Comparison of ENCODE assay signal across 8 mouse cellular contexts in genomic region chr9:21926784-21927183, GRCm38 (mm10). TPM values are rescaled to one million over a fixed set of nuclear protein-coding genes. Genes with fewer than 3 reads are reported as not detected.
A peak's percentile ranks its signal among the peaks of the same experiment; 100 is the strongest.
DNase-seq lines count a peak whose midpoint lies in the region; ATAC-seq and TF ChIP-seq lines count a peak whose summit lies in the region.

No protein-coding gene starts in this region.

- peaks cover 5% of the 10 kb centered on the region for H3K27me3 ChIP-seq in erythroblast, embryonic 14.5 days (ENCODE audit: control insufficient read depth)
- H3K27me3 ChIP-seq in hindbrain, embryonic 11.5 days (ENCODE audit: control insufficient read depth, insufficient read depth, low read length), result no peaks in the 10 kb centered on the region
- no peaks in the 10 kb centered on the region for H3K27me3 ChIP-seq in lung, postnatal 0 days (replicated peaks; ENCODE audit: insufficient read depth, low read length)

- H3K4me3 ChIP-seq in erythroblast, embryonic 14.5 days (replicated peaks), result peak overlapping the region; percentile 44
- peak overlapping the region; percentile 47 for H3K4me3 ChIP-seq in hindbrain, embryonic 11.5 days (ENCODE audit: low read depth, low read length)
- H3K4me3 ChIP-seq in lung, postnatal 0 days (ENCODE audit: low read depth, low read length), result peak overlapping the region; percentile 51

- no peak overlapping the region for H3K27ac ChIP-seq in hindbrain, embryonic 11.5 days (ENCODE audit: low read depth, low read length)
- H3K27ac ChIP-seq in lung, postnatal 0 days (ENCODE audit: low read length), result peak overlapping the region; percentile 89

- peaks cover 5% of the 10 kb centered on the region for H3K9me3 ChIP-seq in erythroblast, embryonic 14.5 days (ENCODE audit: control insufficient read depth, low read length)
- H3K9me3 ChIP-seq in hindbrain, embryonic 11.5 days (ENCODE audit: control insufficient read depth, low read length), result no peaks in the 10 kb centered on the region
- no peaks in the 10 kb centered on the region for H3K9me3 ChIP-seq in lung, postnatal 0 days (ENCODE audit: low read length)

- no peak for TF ChIP-seq CTCF in lung, postnatal 0 days (IDR thresholded peaks at IDR 0.05)

- WGBS in hindbrain, embryonic 11.5 days, result 4% methylated on average over 6 of the region's 6 CpGs
- WGBS in lung, postnatal 0 days, result 4% methylated on average over 6 of the region's 6 CpGs

- TF ChIP-seq EP300 in lung, postnatal 0 days (IDR thresholded peaks at IDR 0.05), result no peak

- ATAC-seq in erythroblast, adult 5-6 weeks (replicated peaks; ENCODE audit: low FRiP score, poor library complexity, severe bottlenecking), result no peak
- 0 out of 2 replicates have a peak, but pooled peaks have one; percentile 1 for ATAC-seq in hindbrain, embryonic 11.5 days (ENCODE audit: low FRiP score)
- ATAC-seq in lung, postnatal 0 days, result no peak

- peak; percentile 43 for DNase-seq in MEL-GATA-1-ER (ENCODE audit: extremely low read depth, low read depth)
- no peak for DNase-seq in hindbrain, embryonic 11.5 days (ENCODE audit: low spot score)
- DNase-seq in lung, postnatal 0 days (ENCODE audit: low spot score), result peak; percentile 58
- peak; percentile 47 for DNase-seq in testis, postnatal 10 days (ENCODE audit: low spot score)
- no peak for DNase-seq in left cerebral cortex, adult 11 months (ENCODE audit: low spot score)
- DNase-seq in thymus, postnatal 25 days, result no peak

- H3K4me2 ChIP-seq in hindbrain, embryonic 11.5 days (replicated peaks; ENCODE audit: low read depth, low read length), result peak overlapping the region; percentile 71
- peak overlapping the region; percentile 63 for H3K4me2 ChIP-seq in lung, postnatal 0 days (replicated peaks; ENCODE audit: low read depth, low read length)

- H3K9ac ChIP-seq in hindbrain, embryonic 11.5 days (ENCODE audit: low read depth, low read length), result peak overlapping the region; percentile 70
- peak overlapping the region; percentile 43 for H3K9ac ChIP-seq in lung, postnatal 0 days (replicated peaks; ENCODE audit: low read depth)

- peaks cover 2% of the 10 kb centered on the region for H3K36me3 ChIP-seq in erythroblast, embryonic 14.5 days (ENCODE audit: control insufficient read depth)
- H3K36me3 ChIP-seq in hindbrain, embryonic 11.5 days (ENCODE audit: control insufficient read depth, insufficient read depth, low read length), result no peaks in the 10 kb centered on the region
- no peaks in the 10 kb centered on the region for H3K36me3 ChIP-seq in lung, postnatal 0 days (ENCODE audit: insufficient read depth, low read length)

- peaks cover 23% of the 10 kb centered on the region for H3K4me1 ChIP-seq in erythroblast, embryonic 14.5 days (ENCODE audit: control insufficient read depth)
- peaks cover 4% of the 10 kb centered on the region; the same call in 1 of the 2 replicates for H3K4me1 ChIP-seq in hindbrain, embryonic 11.5 days (replicated peaks; ENCODE audit: control insufficient read depth, insufficient read depth, low read length)
- peaks cover 19% of the 10 kb centered on the region for H3K4me1 ChIP-seq in lung, postnatal 0 days (ENCODE audit: insufficient read depth, low read depth, low read length)

RNA-seq across cellular contexts. Expression of gene Ccdc159, which starts 0.5 kb away (rescaled TPM):
- not detected in 2 replicates for polyA plus RNA-seq in erythroblast, embryonic 14.5 days (2012)
- not detected in 2 replicates for total RNA-seq in erythroblast, adult 5-6 weeks (2015; ENCODE audit: low replicate concordance)
- not detected in 2 replicates for total RNA-seq in erythroblast, adult 5-6 weeks (2017; ENCODE audit: low replicate concordance)
- 3.3 and 3.9 TPM in 2 replicates for polyA plus RNA-seq in hindbrain, embryonic 11.5 days (2014; fragmentation: Nextera tagmentation; extraction: Ambion mirVana)
- polyA plus RNA-seq in lung, postnatal 0 days (2015; fragmentation: Nextera tagmentation; extraction: Ambion mirVana), result 1.2 and 1.4 TPM in 2 replicates

RNA-seq across cellular contexts. Expression of gene Tmem205, which starts 0.6 kb away (rescaled TPM):
- polyA plus RNA-seq in erythroblast, embryonic 14.5 days (2012), result 0.10 TPM in 2 replicates
- total RNA-seq in erythroblast, adult 5-6 weeks (2015; ENCODE audit: low replicate concordance), result 9.8 and 15.7 TPM in 2 replicates
- 1.5 TPM in 2 replicates for total RNA-seq in erythroblast, adult 5-6 weeks (2017; ENCODE audit: low replicate concordance)
- polyA plus RNA-seq in hindbrain, embryonic 11.5 days (2014; fragmentation: Nextera tagmentation; extraction: Ambion mirVana), result 34.7 and 39.3 TPM in 2 replicates
- 106 and 107 TPM in 2 replicates for polyA plus RNA-seq in lung, postnatal 0 days (2015; fragmentation: Nextera tagmentation; extraction: Ambion mirVana)

RNA-seq across cellular contexts. Expression of gene Rab3d, which starts 8.8 kb away (rescaled TPM):
- polyA plus RNA-seq in erythroblast, embryonic 14.5 days (2012), result 0.07 TPM in 2 replicates
- total RNA-seq in erythroblast, adult 5-6 weeks (2015; ENCODE audit: low replicate concordance), result 17.1 and 21.5 TPM in 2 replicates
- 11.2 and 13.4 TPM in 2 replicates for total RNA-seq in erythroblast, adult 5-6 weeks (2017; ENCODE audit: low replicate concordance)
- 8.6 and 9.5 TPM in 2 replicates for polyA plus RNA-seq in hindbrain, embryonic 11.5 days (2014; fragmentation: Nextera tagmentation; extraction: Ambion mirVana)
- polyA plus RNA-seq in lung, postnatal 0 days (2015; fragmentation: Nextera tagmentation; extraction: Ambion mirVana), result 28.4 and 31.0 TPM in 2 replicates

RNA-seq across cellular contexts. Expression of gene Plppr2, which starts 10.0 kb away (rescaled TPM):
- 0.05 and 0.06 TPM in 2 replicates for polyA plus RNA-seq in erythroblast, embryonic 14.5 days (2012)
- 0.42 TPM in 1 of 2 replicates, not detected in the other for total RNA-seq in erythroblast, adult 5-6 weeks (2015; ENCODE audit: low replicate concordance)
- total RNA-seq in erythroblast, adult 5-6 weeks (2017; ENCODE audit: low replicate concordance), result not detected in 2 replicates
- polyA plus RNA-seq in hindbrain, embryonic 11.5 days (2014; fragmentation: Nextera tagmentation; extraction: Ambion mirVana), result 21.0 and 22.3 TPM in 2 replicates
- polyA plus RNA-seq in lung, postnatal 0 days (2015; fragmentation: Nextera tagmentation; extraction: Ambion mirVana), result 2.2 and 3.3 TPM in 2 replicates

RNA-seq across cellular contexts. Expression of gene Swsap1, which starts 28.8 kb away (rescaled TPM):
- polyA plus RNA-seq in erythroblast, embryonic 14.5 days (2012), result 0.32 and 0.37 TPM in 2 replicates
- 0.58 and 1.5 TPM in 2 replicates for total RNA-seq in erythroblast, adult 5-6 weeks (2015; ENCODE audit: low replicate concordance)
- total RNA-seq in erythroblast, adult 5-6 weeks (2017; ENCODE audit: low replicate concordance), result 3.8 and 6.6 TPM in 2 replicates
- 14.6 and 20.4 TPM in 2 replicates for polyA plus RNA-seq in hindbrain, embryonic 11.5 days (2014; fragmentation: Nextera tagmentation; extraction: Ambion mirVana)
- 5.7 and 5.8 TPM in 2 replicates for polyA plus RNA-seq in lung, postnatal 0 days (2015; fragmentation: Nextera tagmentation; extraction: Ambion mirVana)

Comparison
In these comparisons a context has a peak if more than half of its experiments do, and no peak if none do; other contexts are left out.
1. DNase-seq: peak in MEL-GATA-1-ER (single experiment), lung, postnatal 0 days (single experiment) and testis, postnatal 10 days (single experiment); none in hindbrain, embryonic 11.5 days (single experiment), left cerebral cortex, adult 11 months (single experiment) and thymus, postnatal 25 days (single experiment).
2. RNA of gene Tmem205, which starts 0.6 kb away (polyA plus RNA-seq): 106 to 107 TPM in lung, postnatal 0 days and 34.7 to 39.3 TPM in hindbrain, embryonic 11.5 days; 0.10 TPM in erythroblast, embryonic 14.5 days; every median in the first group is over 10 times any median in the second.
3. Peak in every context shown above with its lines, with median percentiles within 50 percentile points of each other: H3K4me3 ChIP-seq.